In genomic region chr7:45560843-45561623, GRCm38 (mm10) we compare ENCODE assay signal across 9 mouse cellular contexts. TPM values are rescaled to one million over a fixed set of nuclear protein-coding genes. Genes with fewer than 3 reads are reported as not detected.
DNase-seq lines count a peak whose midpoint lies in the region; ATAC-seq and TF ChIP-seq lines count a peak whose summit lies in the region.
"Had no signal": no experiment of that assay in that cellular context is flagged by ENCODE, and none has a peak within 500 bp of the region (broad histone marks: within the 10 kb centered on the region; RNA-seq: fewer than 3 reads in every experiment).

No protein-coding gene starts in this region.

- H3K27ac ChIP-seq in cerebellum, adult 2 months (ENCODE audit: insufficient read depth, low read length), result no peak overlapping the region
- no peak overlapping the region for H3K27ac ChIP-seq in lung, embryonic 16.5 days (ENCODE audit: low read length)
- H3K27ac ChIP-seq: midbrain, embryonic 12.5 days had no signal

- peaks cover 2% of the 10 kb centered on the region; the same call in 1 of the 2 replicates for H3K27me3 ChIP-seq in G1E (ENCODE audit: insufficient read depth, low read length)
- no peaks in the 10 kb centered on the region for H3K27me3 ChIP-seq in cerebellum, adult 2 months (ENCODE audit: control insufficient read depth, insufficient read depth, low read length)
- H3K27me3 ChIP-seq in lung, embryonic 16.5 days (ENCODE audit: control insufficient read depth, insufficient read depth, low read depth, low read length), result no peaks in the 10 kb centered on the region

- ATAC-seq in G1E (ENCODE audit: extremely low read depth, insufficient number of reproducible peaks, low FRiP score, poor library complexity, severe bottlenecking), result no peak
- ATAC-seq in frontal cortex, adult (ENCODE audit: low TSS enrichment), result peak; percentile 69; the same call in 1 of the 2 replicates
- ATAC-seq in hematopoietic stem cell, adult 5-6 weeks (replicated peaks in 1 of 2; ENCODE audit: insufficient read depth in 1 of 2, low FRiP score in 2 of 2, low TSS enrichment in 1 of 2, low read depth in 1 of 2, poor library complexity in 2 of 2, severe bottlenecking in 2 of 2), result peak; percentile 77 to 79
- peak; percentile 72 for ATAC-seq in lung, embryonic 16.5 days (ENCODE audit: low read depth)

- peak; percentile 77 for TF ChIP-seq CTCF in G1E (IDR thresholded peaks at IDR 0.05; ENCODE audit: low read depth, low read length)
- TF ChIP-seq CTCF in cerebellum, adult 2 months (IDR thresholded peaks at IDR 0.05; ENCODE audit: borderline replicate concordance, insufficient read depth, low read depth, low read length), result peak; percentile 96

- no peaks in the 10 kb centered on the region for H3K9me3 ChIP-seq in G1E (replicated peaks)
- no peaks in the 10 kb centered on the region for H3K9me3 ChIP-seq in lung, embryonic 16.5 days (ENCODE audit: control insufficient read depth, low read length)
- H3K9me3 ChIP-seq: midbrain, embryonic 12.5 days had no signal

- peak overlapping the region; percentile 39 for H3K4me2 ChIP-seq in lung, embryonic 16.5 days (ENCODE audit: low read depth, low read length)
- H3K4me2 ChIP-seq: midbrain, embryonic 12.5 days had no signal

- TF ChIP-seq POLR2A in cerebellum, adult 2 months (IDR thresholded peaks at IDR 0.05; ENCODE audit: borderline replicate concordance, insufficient read depth, low read length), result no peak

- H3K4me1 ChIP-seq in G1E (ENCODE audit: insufficient read depth, low read depth, low read length), result peaks cover 56% of the 10 kb centered on the region
- H3K4me1 ChIP-seq in cerebellum, adult 2 months (ENCODE audit: control insufficient read depth, insufficient read depth, low read length), result no peaks in the 10 kb centered on the region
- peaks cover 9% of the 10 kb centered on the region for H3K4me1 ChIP-seq in lung, embryonic 16.5 days (replicated peaks; ENCODE audit: control insufficient read depth, insufficient read depth, low read length)
- H3K4me1 ChIP-seq: midbrain, embryonic 12.5 days had no signal

- WGBS in cerebellum, adult 2 months, result 20% methylated on average over 17 of the region's 17 CpGs
- 16% methylated on average over 17 of the region's 17 CpGs for WGBS in lung, embryonic 16.5 days

- H3K4me3 ChIP-seq in G1E (ENCODE audit: low read depth, low read length), result peak overlapping the region; percentile 67; the same call in 1 of the 2 replicates
- H3K4me3 ChIP-seq in cerebellum, adult 2 months (replicated peaks; ENCODE audit: insufficient read depth, low read depth, low read length), result no peak overlapping the region
- H3K4me3 ChIP-seq in lung, embryonic 16.5 days (ENCODE audit: low read length), result no peak overlapping the region; the same call in 1 of the 2 replicates
- H3K4me3 ChIP-seq: midbrain, embryonic 12.5 days had no signal

- peak; percentile 58 for DNase-seq in G1E (ENCODE audit: low spot score)
- DNase-seq in cerebellum, adult 2 months, result peak; percentile 74 to 86
- peak; percentile 78 for DNase-seq in layer of hippocampus, adult 9-10 months (ENCODE audit: low spot score)
- peak; percentile 66 for DNase-seq in ovary, postnatal 10 days (ENCODE audit: low spot score)
- peak; percentile 80 to 83 for DNase-seq in thymus, postnatal 36 days

- peak overlapping the region; percentile 37; the same call in 1 of the 2 replicates for H3K9ac ChIP-seq in lung, embryonic 16.5 days (ENCODE audit: low read length)
- H3K9ac ChIP-seq: midbrain, embryonic 12.5 days had no signal

- H3K36me3 ChIP-seq in G1E (replicated peaks), result peaks cover 4% of the 10 kb centered on the region
- H3K36me3 ChIP-seq in lung, embryonic 16.5 days (ENCODE audit: control insufficient read depth, insufficient read depth, low read length), result no peaks in the 10 kb centered on the region
- H3K36me3 ChIP-seq: midbrain, embryonic 12.5 days had no signal

RNA-seq across cellular contexts. Expression of gene Hsd17b14, which starts 6.3 kb away (rescaled TPM):
- 34.9 and 44.8 TPM in 2 replicates for total RNA-seq in G1E (2014; fragmentation: Nextera tagmentation)
- 8.2 and 14.5 TPM in 2 replicates for total RNA-seq in G1E (2017)
- polyA plus RNA-seq in G1E (2012), result 5.1 and 6.0 TPM in 2 replicates
- 1.3 and 1.9 TPM in 2 replicates for polyA plus RNA-seq in cerebellum, adult 2 months (2012; rRNA removed)
- not detected in 2 replicates for total RNA-seq in hematopoietic stem cell, adult 5-6 weeks (2017)
- polyA plus RNA-seq in lung, embryonic 16.5 days (2015; fragmentation: Nextera tagmentation; extraction: Ambion mirVana), result 0.72 and 0.84 TPM in 2 replicates

RNA-seq across cellular contexts. Expression of gene Bcat2, which starts 8.9 kb away (rescaled TPM):
- total RNA-seq in G1E (2014; fragmentation: Nextera tagmentation) (149 and 178 TPM in 2 replicates), G1E (2017) (45.9 and 47.0 TPM in 2 replicates)
- polyA plus RNA-seq in G1E (2012), result 73.1 and 114 TPM in 2 replicates
- polyA plus RNA-seq in cerebellum, adult 2 months (2012; rRNA removed), result 21.1 and 24.2 TPM in 2 replicates
- total RNA-seq in hematopoietic stem cell, adult 5-6 weeks (2017), result 16.4 and 20.9 TPM in 2 replicates
- polyA plus RNA-seq in lung, embryonic 16.5 days (2015; fragmentation: Nextera tagmentation; extraction: Ambion mirVana), result 59.5 and 60.0 TPM in 2 replicates

RNA-seq across cellular contexts. Expression of gene Plekha4, which starts 34.9 kb away (rescaled TPM):
- total RNA-seq in G1E (2014; fragmentation: Nextera tagmentation) (1.5 and 1.7 TPM in 2 replicates), G1E (2017) (0.70 and 2.8 TPM in 2 replicates)
- polyA plus RNA-seq in G1E (2012), result 1.2 and 1.3 TPM in 2 replicates
- polyA plus RNA-seq in cerebellum, adult 2 months (2012; rRNA removed), result 1.2 and 1.3 TPM in 2 replicates
- total RNA-seq in hematopoietic stem cell, adult 5-6 weeks (2017), result 0.31 and 3.1 TPM in 2 replicates
- polyA plus RNA-seq in lung, embryonic 16.5 days (2015; fragmentation: Nextera tagmentation; extraction: Ambion mirVana), result 2.3 and 3.4 TPM in 2 replicates

RNA-seq across cellular contexts. Expression of gene Ppp1r15a, which starts 35.0 kb away (rescaled TPM):
- 57.6 and 75.0 TPM in 2 replicates for total RNA-seq in G1E (2014; fragmentation: Nextera tagmentation)
- 67.9 and 80.2 TPM in 2 replicates for total RNA-seq in G1E (2017)
- 56.8 and 62.3 TPM in 2 replicates for polyA plus RNA-seq in G1E (2012)
- 26.7 and 28.5 TPM in 2 replicates for polyA plus RNA-seq in cerebellum, adult 2 months (2012; rRNA removed)
- total RNA-seq in hematopoietic stem cell, adult 5-6 weeks (2017), result 267 and 291 TPM in 2 replicates
- 22.4 and 29.0 TPM in 2 replicates for polyA plus RNA-seq in lung, embryonic 16.5 days (2015; fragmentation: Nextera tagmentation; extraction: Ambion mirVana)

RNA-seq across cellular contexts. Expression of gene Nucb1, which starts 50.8 kb away (rescaled TPM):
- 91.8 and 127 TPM in 2 replicates for total RNA-seq in G1E (2014; fragmentation: Nextera tagmentation)
- total RNA-seq in G1E (2017), result 378 and 409 TPM in 2 replicates
- 403 and 408 TPM in 2 replicates for polyA plus RNA-seq in G1E (2012)
- 136 and 150 TPM in 2 replicates for polyA plus RNA-seq in cerebellum, adult 2 months (2012; rRNA removed)
- 255 and 378 TPM in 2 replicates for total RNA-seq in hematopoietic stem cell, adult 5-6 weeks (2017)
- polyA plus RNA-seq in lung, embryonic 16.5 days (2015; fragmentation: Nextera tagmentation; extraction: Ambion mirVana), result 254 and 266 TPM in 2 replicates
